ENCODE assay signal across 15 mouse cellular contexts in the genomic region with DNA sequence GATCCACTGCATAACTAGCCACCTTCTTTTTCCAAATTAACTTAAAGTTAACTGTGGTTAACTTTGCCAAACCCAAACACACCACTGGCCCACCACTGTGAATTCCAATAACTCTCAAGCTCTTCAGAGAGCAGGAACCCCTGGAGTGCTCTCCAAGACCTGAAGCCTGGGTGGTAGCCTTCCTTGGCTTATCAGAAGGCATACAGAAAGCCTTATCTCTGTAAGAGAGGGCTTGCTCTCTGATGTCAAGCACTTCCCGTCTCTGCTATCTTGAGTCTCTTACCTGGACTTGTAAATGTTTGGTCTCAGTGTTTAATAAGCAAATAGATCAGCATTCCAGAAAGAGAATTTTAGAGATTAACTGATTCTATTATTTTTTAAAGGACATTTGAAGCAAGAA.
"Had no signal": no experiment of that assay in that cellular context is flagged by ENCODE, and none has a peak within 500 bp of the region (broad histone marks: within the 10 kb centered on the region; RNA-seq: fewer than 3 reads in every experiment).

No protein-coding gene starts in this region.

- H3K27ac ChIP-seq: intestine, embryonic 15.5 days; left cerebral cortex, adult 2 months; limb, embryonic 10.5 days; liver, embryonic 15.5 days; midbrain, embryonic 10.5 days; neural tube, embryonic 15.5 days had no signal

- H3K4me3 ChIP-seq: intestine, embryonic 15.5 days; left cerebral cortex, adult 2 months; limb, embryonic 10.5 days; liver, embryonic 15.5 days; midbrain, embryonic 10.5 days; myocyte; neural tube, embryonic 15.5 days had no signal

- ATAC-seq: intestine, embryonic 15.5 days had no signal

- H3K4me2 ChIP-seq: intestine, embryonic 15.5 days; liver, embryonic 15.5 days; neural tube, embryonic 15.5 days had no signal

- H3K9me3 ChIP-seq: intestine, embryonic 15.5 days; limb, embryonic 10.5 days; liver, embryonic 15.5 days; midbrain, embryonic 10.5 days; neural tube, embryonic 15.5 days had no signal

- H3K36me3 ChIP-seq: intestine, embryonic 15.5 days; limb, embryonic 10.5 days; liver, embryonic 15.5 days; midbrain, embryonic 10.5 days; neural tube, embryonic 15.5 days had no signal

- DNase-seq: kidney, adult 18-20 months; kidney, postnatal 10 days; kidney, postnatal 4 days; midbrain, embryonic 14.5 days; right cerebral cortex, adult 18-20 months; right cerebral cortex, postnatal 25 days; thymus, adult 2 months; thymus, postnatal 25 days had no signal

- H3K9ac ChIP-seq: intestine, embryonic 15.5 days; liver, embryonic 15.5 days; neural tube, embryonic 15.5 days had no signal
